Mouse (Mus musculus): ENCODE results near the gene Ptpn1.

The Ptpn1 gene

GRCm38 (mm10) chr2:167920960-167921495 lies 10.8 kb upstream of the Ptpn1 start:
- no peak for DNase-seq (ENCODE audit: low read depth, low spot score)

DNA sequence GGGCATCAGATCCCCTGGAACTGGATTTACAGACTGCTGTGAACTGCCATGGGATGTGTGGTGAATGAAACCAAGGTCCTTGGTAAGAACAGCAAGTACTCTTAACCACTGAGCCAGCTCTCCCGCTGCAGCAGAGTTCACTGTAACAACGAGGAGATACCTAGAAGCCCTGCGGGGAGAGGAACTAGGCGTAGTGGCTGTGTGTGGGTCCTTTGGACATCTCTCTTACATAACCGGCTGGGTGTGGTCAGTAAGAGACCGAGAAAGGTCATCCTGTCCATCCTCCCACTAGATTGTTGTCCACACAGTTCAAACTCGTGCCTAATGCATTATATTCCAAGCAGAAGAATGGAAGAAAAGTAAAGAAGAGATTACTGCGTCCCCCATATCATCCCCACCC lies 10.0 kb upstream of the Ptpn1 start:
- DNase-seq (ENCODE audit: low read depth, low spot score), result no peak

GRCm38 (mm10) chr2:167924011-167924410 lies 7.8 kb upstream of the Ptpn1 start:
- DNase-seq (ENCODE audit: low read depth, low spot score), result no peak

DNA sequence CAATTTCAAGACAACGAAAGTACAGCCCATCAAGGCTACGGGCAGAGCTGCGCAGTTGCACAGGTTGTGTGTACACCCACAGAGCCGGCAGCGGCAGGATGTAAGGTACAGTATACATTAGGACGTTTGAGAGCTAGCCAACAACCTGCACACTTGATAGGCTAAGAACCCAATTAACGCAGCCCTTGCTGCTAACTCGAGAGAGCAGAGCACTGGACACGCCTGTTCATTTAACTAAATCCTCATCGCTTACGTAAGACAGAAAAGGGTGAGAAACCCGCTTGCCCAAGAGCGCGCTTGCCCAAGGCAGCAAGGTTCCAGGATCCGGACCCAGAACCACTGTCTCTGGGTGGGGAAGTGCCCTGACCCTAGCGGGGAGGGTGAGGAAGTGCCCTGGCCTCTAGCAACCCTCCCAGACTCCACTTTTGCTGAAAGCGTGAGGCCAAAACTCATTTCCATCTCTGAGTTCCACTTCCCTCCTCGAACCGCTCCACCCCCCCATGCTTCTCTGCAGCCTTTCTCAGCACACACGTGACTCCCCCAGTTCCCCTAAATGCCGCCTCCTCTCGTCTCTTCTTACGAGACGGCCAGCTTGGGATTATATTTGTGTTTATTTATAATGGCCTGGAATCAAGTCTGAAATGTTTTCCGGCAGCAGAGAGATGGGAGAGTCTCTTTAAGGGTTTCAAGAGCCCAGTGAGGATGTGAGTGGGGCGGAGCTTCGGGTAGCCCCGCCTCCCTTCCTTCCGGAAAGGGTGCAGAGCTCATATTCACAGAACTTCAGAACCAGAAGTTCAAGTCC lies 6.9 kb upstream of the Ptpn1 start:
- DNase-seq (ENCODE audit: low read depth, low spot score), result peak; percentile 73

DNA sequence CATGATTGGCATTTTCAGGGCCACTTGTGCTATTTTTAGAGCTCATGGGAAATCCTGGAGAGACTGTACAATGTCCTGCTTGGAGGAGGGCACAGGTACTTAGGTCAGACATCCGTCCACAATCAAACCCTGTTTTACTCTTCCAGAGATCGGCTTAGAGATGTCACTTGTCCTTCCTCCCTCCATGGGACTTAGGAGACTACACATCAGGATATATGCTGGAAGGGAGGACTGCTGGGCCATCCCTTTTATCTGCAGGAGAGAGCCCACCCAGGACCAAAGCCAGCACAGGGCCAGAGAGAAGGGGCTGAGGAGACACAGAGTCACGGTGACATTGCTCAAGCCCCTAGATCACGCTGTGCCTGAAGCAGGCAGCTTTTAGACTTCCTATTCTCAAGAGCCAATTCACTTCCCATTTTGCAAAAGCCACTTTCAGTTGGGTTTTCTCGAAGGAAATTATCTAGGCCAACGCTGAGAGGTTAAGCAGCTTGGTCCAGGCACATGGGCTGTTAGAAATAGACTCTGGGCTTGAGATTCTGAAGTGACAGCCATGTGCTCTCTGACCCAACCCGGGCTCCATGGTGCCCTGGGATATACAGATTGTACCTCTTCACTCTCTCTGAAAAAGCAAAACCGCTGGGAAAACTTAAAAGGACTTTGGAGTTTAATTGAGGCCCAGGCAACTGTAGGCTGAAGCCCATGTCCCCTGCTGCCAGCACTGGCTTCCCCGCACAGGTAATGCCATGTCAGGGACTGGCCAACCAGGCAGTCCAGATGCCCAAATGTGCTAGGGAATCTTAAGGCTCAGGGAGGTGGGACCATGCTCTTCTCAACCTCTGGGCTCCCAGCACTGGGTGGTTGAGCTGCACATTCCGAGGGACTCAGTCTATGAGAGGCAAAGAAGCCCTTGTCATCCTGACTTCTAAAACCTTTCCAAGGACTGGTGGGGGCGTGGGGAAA lies 5.7 kb upstream of the Ptpn1 start:
- no peak for DNase-seq (ENCODE audit: low read depth, low spot score)

DNA sequence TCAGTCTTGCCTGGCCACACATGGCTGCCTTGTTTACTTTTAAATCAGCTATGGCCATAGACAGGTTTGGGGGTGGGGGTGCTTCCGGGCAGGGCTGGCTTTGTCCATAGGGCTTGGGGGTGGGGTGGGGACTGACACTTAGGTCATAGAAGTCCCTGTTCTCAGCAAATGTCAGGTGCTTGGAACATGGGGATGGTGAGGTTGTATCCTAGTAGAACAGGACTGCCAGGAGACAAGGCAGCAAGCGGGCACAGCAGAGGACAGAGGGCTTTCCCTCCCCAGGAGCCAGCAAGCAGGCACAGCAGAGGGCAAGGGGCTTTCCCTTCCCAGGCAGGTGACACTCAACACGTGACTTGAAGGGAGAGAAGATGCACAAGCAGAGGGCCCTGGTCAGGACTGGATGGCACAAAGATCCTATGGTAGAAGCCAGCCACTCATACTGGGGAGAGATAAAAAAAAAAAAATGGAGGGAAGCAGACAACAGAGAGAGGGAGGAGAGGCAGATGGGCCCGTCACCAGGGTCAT lies 3.8 kb upstream of the Ptpn1 start:
- DNase-seq (ENCODE audit: low read depth, low spot score), result no peak

DNA sequence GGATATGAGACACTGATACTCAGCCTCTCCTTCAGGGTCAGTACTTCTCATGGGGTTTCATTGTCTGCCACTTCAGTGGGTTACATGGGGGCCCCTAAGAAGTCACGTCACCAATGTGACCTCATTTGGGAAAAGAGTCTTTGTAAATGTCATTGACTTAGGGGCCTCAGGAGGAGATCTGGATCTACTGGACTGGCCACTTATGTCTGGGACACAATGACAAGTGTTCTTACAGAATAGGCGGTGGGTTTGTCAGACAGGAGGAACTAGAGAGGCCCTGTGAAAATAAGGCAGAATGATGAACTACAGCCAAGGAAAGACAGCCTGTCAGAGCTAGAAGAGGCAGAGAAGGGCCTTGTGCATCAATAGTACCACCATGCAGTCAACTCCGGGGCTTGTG lies 2.9 kb upstream of the Ptpn1 start:
- DNase-seq (ENCODE audit: low read depth, low spot score), result no peak

DNA sequence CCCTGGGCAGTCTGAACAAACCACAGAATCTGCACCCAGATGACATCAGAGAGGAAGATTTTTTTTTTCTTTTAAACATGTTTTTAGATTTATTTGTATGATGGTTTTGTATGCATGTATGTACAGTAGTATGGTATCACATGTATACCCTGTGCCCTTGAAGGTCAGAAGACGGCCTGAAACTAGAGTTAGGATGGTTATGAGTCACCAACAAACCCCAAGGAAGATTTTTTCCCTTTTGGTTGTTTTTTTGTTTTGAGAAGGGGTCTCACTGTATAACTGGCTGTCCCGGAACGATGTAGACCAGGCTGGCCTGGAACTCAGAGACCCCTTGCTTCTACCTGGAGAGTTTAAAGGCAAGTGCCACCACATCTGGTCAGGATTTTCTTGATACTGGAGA lies 882 bp upstream of the Ptpn1 start:
- no peak for DNase-seq (ENCODE audit: low read depth, low spot score)

GRCm38 (mm10) chr2:167932727-167933231 lies 922 bp downstream of the Ptpn1 start:
- peak; percentile 15 for DNase-seq (ENCODE audit: low read depth, low spot score)

GRCm38 (mm10) chr2:167933397-167933796 lies 1.5 kb downstream of the Ptpn1 start:
- no peak for DNase-seq (ENCODE audit: low read depth, low spot score)

DNA sequence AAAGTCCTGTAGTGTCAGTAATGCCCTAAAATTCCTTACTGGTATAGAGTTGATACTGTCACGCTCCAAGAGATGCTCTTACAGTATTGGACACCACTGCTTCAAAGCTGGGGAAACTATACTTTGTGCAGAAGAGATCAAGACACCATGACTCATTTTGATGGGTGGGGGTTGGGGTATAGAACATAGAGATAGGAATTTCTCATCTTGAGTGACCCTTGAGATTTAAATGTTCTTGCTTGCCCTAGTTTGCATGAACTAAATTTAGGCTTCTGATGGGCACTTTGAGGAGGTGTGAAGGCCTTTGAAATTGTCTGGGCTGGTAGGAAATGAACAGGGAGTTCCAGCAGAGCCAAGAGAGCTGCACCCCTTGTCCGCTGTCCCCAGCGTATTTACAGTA lies 4.1 kb downstream of the Ptpn1 start:
- no peak for DNase-seq (ENCODE audit: low read depth, low spot score)

GRCm38 (mm10) chr2:167938786-167939185 lies 6.9 kb downstream of the Ptpn1 start:
- DNase-seq (ENCODE audit: low read depth, low spot score), result no peak

- DNase-seq (ENCODE audit: low read depth, low spot score), result no peak
These were observed 7.3 kb downstream of the Ptpn1 start for GRCm38 (mm10) chr2:167939204-167939603.

DNA sequence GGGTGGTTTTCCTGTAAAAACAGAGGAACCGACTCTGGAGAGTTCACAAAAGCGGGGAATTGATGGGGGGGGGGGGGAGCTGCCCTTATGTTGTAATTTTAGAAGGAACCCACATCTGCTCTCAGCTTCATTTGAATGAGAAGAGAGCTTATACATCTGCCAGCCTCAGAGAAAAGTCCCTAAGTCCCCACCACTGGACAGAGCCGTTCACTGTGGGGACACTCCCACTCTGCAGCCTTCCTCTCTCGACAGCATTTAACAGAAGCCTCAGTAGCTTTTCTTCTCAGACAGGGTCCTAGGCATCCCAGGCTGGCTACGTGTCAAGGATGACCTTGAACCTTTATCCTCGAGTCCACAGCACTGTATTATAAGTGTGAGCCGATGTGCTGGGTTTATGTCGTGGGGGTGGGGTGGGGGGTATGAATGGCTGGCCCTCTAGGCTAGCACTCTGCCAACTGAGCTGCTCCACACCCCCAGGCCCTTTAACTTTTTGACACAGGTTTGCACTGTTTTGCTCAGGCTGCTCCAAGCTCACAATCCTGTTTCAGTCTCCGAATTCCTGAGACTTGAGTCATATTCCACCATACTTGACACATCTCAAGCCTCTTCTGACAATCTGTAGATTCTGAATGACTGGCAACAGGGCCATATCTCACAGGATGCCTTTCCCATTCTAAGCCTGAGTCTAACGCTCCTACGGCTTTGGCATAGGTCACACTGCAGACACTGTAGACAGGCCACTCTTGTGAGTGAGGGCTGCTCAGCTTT lies 8.0 kb downstream of the Ptpn1 start:
- no peak for DNase-seq (ENCODE audit: low read depth, low spot score)

GRCm38 (mm10) chr2:167940636-167941035 lies 8.8 kb downstream of the Ptpn1 start:
- DNase-seq (ENCODE audit: low read depth, low spot score), result no peak

- no peak for DNase-seq (ENCODE audit: low read depth, low spot score)
These were observed 9.5 kb downstream of the Ptpn1 start for GRCm38 (mm10) chr2:167941320-167941719.

- peak; percentile 29 for DNase-seq (ENCODE audit: low read depth, low spot score)
These were observed 9.9 kb downstream of the Ptpn1 start for GRCm38 (mm10) chr2:167941745-167942176.

DNA sequence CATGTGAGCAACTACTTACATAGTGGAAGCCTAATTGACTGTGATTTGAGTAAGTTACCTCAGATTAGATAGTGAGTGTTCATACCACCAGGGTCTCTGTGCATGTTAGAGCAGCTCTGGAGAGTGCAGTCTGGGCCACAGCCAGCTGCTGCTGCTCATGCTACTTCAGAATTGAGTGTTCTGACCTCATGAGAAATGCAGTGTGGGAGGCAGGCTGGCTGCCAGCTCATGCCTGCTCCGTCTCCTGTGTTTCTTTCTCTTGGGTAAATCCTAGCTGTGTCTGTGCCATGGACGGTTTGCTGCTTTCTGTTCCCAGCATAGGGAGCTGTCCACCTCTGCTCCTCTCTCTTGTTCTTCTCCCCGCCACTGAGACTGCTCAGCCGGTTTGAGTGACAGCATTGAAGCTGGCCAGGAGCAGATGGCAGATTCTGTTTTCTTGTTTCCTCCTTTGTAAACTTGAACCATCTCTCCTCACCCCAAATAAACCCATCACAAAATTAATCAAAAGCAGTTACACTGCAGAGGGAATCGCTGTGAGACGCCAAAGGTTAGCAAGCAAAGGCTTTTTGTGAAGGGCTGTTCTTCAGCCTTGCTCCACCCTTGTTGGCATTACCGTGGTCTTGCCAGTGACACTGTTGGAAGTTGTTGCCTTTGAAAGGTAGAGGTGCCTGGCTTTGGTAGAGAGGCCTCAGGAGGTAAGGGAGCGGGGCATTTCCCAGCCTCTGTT lies 10.5 kb downstream of the Ptpn1 start:
- DNase-seq (ENCODE audit: low read depth, low spot score), result peak; percentile 28

DNA sequence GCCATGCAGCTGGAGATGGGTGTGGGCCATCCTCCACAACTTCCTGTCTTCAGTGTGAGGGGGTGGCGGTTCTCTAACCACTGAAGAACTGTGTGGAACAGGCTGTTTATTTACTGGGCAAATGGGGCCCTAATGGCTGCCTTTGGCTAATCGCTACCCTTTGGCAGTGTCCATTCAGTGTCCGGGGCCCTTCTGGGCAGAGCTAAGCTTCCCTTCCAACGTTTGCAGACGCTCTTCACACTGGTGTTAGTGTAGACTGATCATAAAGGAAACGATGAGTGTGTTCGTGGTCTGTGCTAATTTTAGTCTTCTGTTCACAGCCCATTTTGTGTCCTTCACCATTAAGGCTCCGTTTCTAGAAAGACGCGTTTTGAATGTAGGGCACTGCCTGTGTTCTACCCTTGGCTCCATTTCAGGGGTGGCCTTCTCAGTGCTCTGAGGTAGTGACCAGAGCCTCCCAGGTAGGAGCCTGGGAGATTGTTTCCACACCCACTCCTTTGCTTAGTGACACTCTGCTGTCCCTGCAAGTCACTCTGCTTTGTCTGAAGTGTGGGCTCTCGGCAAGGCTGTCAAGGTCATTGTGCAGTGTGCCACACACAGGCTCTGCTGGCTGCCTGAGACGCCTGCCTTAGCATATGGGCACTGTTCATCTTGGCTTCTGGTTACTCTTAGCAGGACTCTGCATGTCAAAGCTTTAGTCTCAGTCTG lies 11.2 kb downstream of the Ptpn1 start:
- no peak for DNase-seq (ENCODE audit: low read depth, low spot score)

GRCm38 (mm10) chr2:167944193-167944592 lies 12.3 kb downstream of the Ptpn1 start:
- DNase-seq (ENCODE audit: low read depth, low spot score), result peak; percentile 42
